Mouse (Mus musculus) stomach, embryonic 16.5 days (tissue): Measurements from ENCODE around the gene Ncor2. TPM values are rescaled to one million over a fixed set of nuclear protein-coding genes. Genes with fewer than 3 reads are reported as not detected.

Experiments
- ATAC-seq: fragments of 200-750 bp; cut with Nextera tagmentation; 2 replicates; pipeline ENCODE4 v1.8.0; 2017; ENCODE audit warnings: moderate number of reproducible peaks, moderate TSS enrichment; ENCODE audit not compliant: insufficient read depth, low FRiP score
- H3K27ac ChIP-seq: fragments of 300-500 bp; sonication (generic); 2 replicates; pipeline ENCODE4 v1.5.1; 2014; ENCODE audit warnings: low read length
- H3K27me3 ChIP-seq: fragments of 300-500 bp; sonication (generic); 2 replicates; pipeline ENCODE4 v1.6.1; 2014; ENCODE audit warnings: low read length, control low read depth, mixed read lengths; ENCODE audit not compliant: control insufficient read depth, insufficient read depth
- H3K36me3 ChIP-seq: fragments of 300-500 bp; sonication (generic); 2 replicates; pipeline ENCODE4 v1.6.1; 2014; ENCODE audit warnings: low read length; ENCODE audit not compliant: control insufficient read depth, insufficient read depth
- H3K4me1 ChIP-seq: fragments of 300-500 bp; sonication (generic); 2 replicates; pipeline ENCODE4 v1.6.1; 2014; ENCODE audit warnings: low read length, control low read depth, mixed read lengths; ENCODE audit not compliant: control insufficient read depth, insufficient read depth
- H3K4me2 ChIP-seq: fragments of 300-500 bp; sonication (generic); 2 replicates; pipeline ENCODE4 v1.6.1; 2014; ENCODE audit warnings: low read depth, low read length, mixed read lengths
- H3K4me3 ChIP-seq: fragments of 300-500 bp; sonication (generic); replicated peaks from 2 replicates; pipeline ENCODE4 v1.5.1; 2014; ENCODE audit warnings: mild to moderate bottlenecking, low read length
- H3K9ac ChIP-seq: fragments of 300-500 bp; sonication (generic); 2 replicates; pipeline ENCODE4 v1.6.1; 2014; ENCODE audit warnings: low read length
- H3K9me3 ChIP-seq: fragments of 300-500 bp; sonication (generic); replicated peaks from 2 replicates; pipeline ENCODE4 v1.6.1; 2016; ENCODE audit warnings: low read length, control low read depth; ENCODE audit not compliant: control insufficient read depth
- WGBS: fragments of 180-500 bp; shearing (Covaris S2); extraction: QIAGEN DNeasy Blood & Tissue Kit; methylation state at CpG from one replicate; pipeline ENCODE4 v1.1.7; 2014; 5-methylcytosine and 5-hydroxymethylcytosine counted together
- polyA plus RNA-seq: library from polyadenylated mRNA; unstranded; fragments of >200 nt; fragmentation: Nextera tagmentation; extraction: Ambion mirVana; gene quantifications from 2 replicates; pipeline ENCODE4 v1.2.1, GENCODE M21; 2015

Gene Ncor2
- polyA plus RNA-seq, 1 experiment from 2014 or later, result 24.6 TPM

GRCm38 (mm10) chr5:125175673-125176369 lies 3.2 kb downstream of the Ncor2 start:
- Histone ChIP-seq H3K27ac (no peak overlapping the region), H3K27me3 (no peaks in the 10 kb centered on the region), H3K9me3 (no peaks in the 10 kb centered on the region), H3K9ac (peak overlapping the region; percentile 93; the same call in 1 of the 2 replicates), H3K36me3 (no peaks in the 10 kb centered on the region), H3K4me3 (no peak overlapping the region), H3K4me1 (peaks cover 74% of the 10 kb centered on the region), H3K4me2 (no peak overlapping the region)
- no peak for ATAC-seq
- WGBS, result 73% methylated on average over 9 of the region's 9 CpGs

- Histone ChIP-seq H3K4me2 (no peak overlapping the region), H3K9me3 (no peaks in the 10 kb centered on the region), H3K27ac (no peak overlapping the region), H3K36me3 (no peaks in the 10 kb centered on the region), H3K9ac (0 out of 2 replicates have a peak overlapping the region, but pooled peaks have one; percentile 33), H3K27me3 (no peaks in the 10 kb centered on the region), H3K4me1 (peaks cover 76% of the 10 kb centered on the region), H3K4me3 (no peak overlapping the region)
- ATAC-seq, result no peak
- WGBS, result 52% methylated on average over 13 of the region's 13 CpGs
Measured at GRCm38 (mm10) chr5:125174726-125175672, 4.0 kb downstream of the Ncor2 start.

- H3K36me3 ChIP-seq, result no peaks in the 10 kb centered on the region
- peaks cover 78% of the 10 kb centered on the region for H3K4me1 ChIP-seq
- H3K4me3 ChIP-seq, result no peak overlapping the region
- WGBS, result 71% methylated on average over 1 of the region's 1 CpGs
- no peaks in the 10 kb centered on the region for H3K27me3 ChIP-seq
- H3K27ac ChIP-seq, result peak overlapping the region; percentile 85; the same call in 1 of the 2 replicates
- H3K9ac ChIP-seq, result no peak overlapping the region
- no peak overlapping the region for H3K4me2 ChIP-seq
- no peaks in the 10 kb centered on the region for H3K9me3 ChIP-seq
- no peak for ATAC-seq
Measured at GRCm38 (mm10) chr5:125173868-125174267, 5.2 kb downstream of the Ncor2 start.

- Histone ChIP-seq H3K9me3 (no peaks in the 10 kb centered on the region), H3K27me3 (no peaks in the 10 kb centered on the region), H3K27ac (peak overlapping the region; percentile 85), H3K4me1 (peaks cover 78% of the 10 kb centered on the region), H3K9ac (peak overlapping the region; percentile 20; the same call in 1 of the 2 replicates), H3K36me3 (no peaks in the 10 kb centered on the region), H3K4me3 (no peak overlapping the region), H3K4me2 (peak overlapping the region; percentile 40)
- WGBS, result 49% methylated on average over 12 of the region's 12 CpGs
- ATAC-seq, result peak; percentile 63
Measured at GRCm38 (mm10) chr5:125172831-125173615, 6.0 kb downstream of the Ncor2 start.

GRCm38 (mm10) chr5:125171259-125171658 lies 7.8 kb downstream of the Ncor2 start:
- Histone ChIP-seq H3K36me3 (no peaks in the 10 kb centered on the region), H3K27ac (no peak overlapping the region), H3K9me3 (no peaks in the 10 kb centered on the region), H3K27me3 (no peaks in the 10 kb centered on the region), H3K9ac (no peak overlapping the region), H3K4me2 (no peak overlapping the region), H3K4me1 (peaks cover 81% of the 10 kb centered on the region), H3K4me3 (no peak overlapping the region)
- no peak for ATAC-seq
- 56% methylated on average over 6 of the region's 6 CpGs for WGBS

GRCm38 (mm10) chr5:125170107-125170842 lies 8.7 kb downstream of the Ncor2 start:
- H3K4me3 ChIP-seq, result no peak overlapping the region
- H3K27ac ChIP-seq, result peak overlapping the region; percentile 30; the same call in 1 of the 2 replicates
- no peaks in the 10 kb centered on the region for H3K9me3 ChIP-seq
- H3K4me2 ChIP-seq, result no peak overlapping the region
- H3K9ac ChIP-seq, result no peak overlapping the region; the same call in 1 of the 2 replicates
- H3K27me3 ChIP-seq, result no peaks in the 10 kb centered on the region
- peaks cover 81% of the 10 kb centered on the region for H3K4me1 ChIP-seq
- WGBS, result 77% methylated on average over 11 of the region's 11 CpGs
- ATAC-seq, result no peak
- no peaks in the 10 kb centered on the region for H3K36me3 ChIP-seq

GRCm38 (mm10) chr5:125168101-125168500 lies 10.9 kb downstream of the Ncor2 start:
- Histone ChIP-seq H3K4me3 (no peak overlapping the region), H3K27ac (no peak overlapping the region; the same call in 1 of the 2 replicates), H3K27me3 (no peaks in the 10 kb centered on the region), H3K9ac (no peak overlapping the region), H3K36me3 (no peaks in the 10 kb centered on the region), H3K9me3 (no peaks in the 10 kb centered on the region), H3K4me1 (peaks cover 84% of the 10 kb centered on the region), H3K4me2 (no peak overlapping the region)
- WGBS, result 75% methylated on average over 7 of the region's 7 CpGs
- ATAC-seq, result no peak

- Histone ChIP-seq H3K4me3 (no peak overlapping the region), H3K9ac (no peak overlapping the region), H3K4me2 (no peak overlapping the region), H3K36me3 (no peaks in the 10 kb centered on the region), H3K27ac (no peak overlapping the region; the same call in 1 of the 2 replicates), H3K27me3 (no peaks in the 10 kb centered on the region), H3K9me3 (no peaks in the 10 kb centered on the region), H3K4me1 (peaks cover 83% of the 10 kb centered on the region)
- 69% methylated on average over 5 of the region's 5 CpGs for WGBS
- no peak for ATAC-seq
Measured at GRCm38 (mm10) chr5:125167524-125167923, 11.5 kb downstream of the Ncor2 start.
